Mouse (Mus musculus): ENCODE data around the gene Kdm7a. TPM values are rescaled to one million over a fixed set of nuclear protein-coding genes. Genes with fewer than 3 reads are reported as not detected.

Kdm7a gene
- polyA plus RNA-seq, 1 experiment from 2014 or later, result 3.9 TPM

DNA sequence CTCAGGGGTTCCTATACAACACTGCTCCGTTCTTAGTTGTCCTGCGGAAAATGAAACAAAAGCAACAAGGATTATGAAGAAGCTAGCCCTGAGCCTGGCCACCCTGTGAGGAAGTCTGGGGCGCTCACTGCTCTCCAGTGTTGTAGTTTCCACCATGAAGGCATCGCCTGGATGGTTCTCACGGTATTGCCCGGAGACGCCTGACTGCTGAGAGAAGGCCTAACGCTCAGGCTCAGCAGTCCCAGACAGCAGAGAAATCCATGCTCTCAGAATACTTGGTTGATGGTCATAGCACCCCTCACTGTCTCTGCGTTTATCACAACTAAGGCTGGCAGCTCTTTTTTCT lies 20.0 kb upstream of the Kdm7a start:
- ATAC-seq (replicated peaks; ENCODE audit: low FRiP score, low read depth) (no peak), DNase-seq (ENCODE audit: low spot score) (no peak)
- Histone ChIP-seq H3K4me1 (replicated peaks; ENCODE audit: insufficient read depth, low read length) (no peaks in the 10 kb centered on the region), H3K9me3 (replicated peaks; ENCODE audit: low read length) (no peaks in the 10 kb centered on the region), H3K9ac (ENCODE audit: low read depth, low read length) (0 out of 2 replicates have a peak overlapping the region, but pooled peaks have one; percentile 27), H3K27ac (no peak overlapping the region), H3K36me3 (ENCODE audit: insufficient read depth, low read length) (no peaks in the 10 kb centered on the region), H3K4me2 (ENCODE audit: low read length) (no peak overlapping the region), H3K4me3 (replicated peaks; ENCODE audit: low read depth, low read length) (no peak overlapping the region), H3K27me3 (ENCODE audit: insufficient read depth, low read length) (no peaks in the 10 kb centered on the region)
- TF ChIP-seq CTCF (IDR thresholded peaks at IDR 0.05; ENCODE audit: low read depth), result no peak
- WGBS, result 54% methylated on average over 9 of the region's 9 CpGs

DNA sequence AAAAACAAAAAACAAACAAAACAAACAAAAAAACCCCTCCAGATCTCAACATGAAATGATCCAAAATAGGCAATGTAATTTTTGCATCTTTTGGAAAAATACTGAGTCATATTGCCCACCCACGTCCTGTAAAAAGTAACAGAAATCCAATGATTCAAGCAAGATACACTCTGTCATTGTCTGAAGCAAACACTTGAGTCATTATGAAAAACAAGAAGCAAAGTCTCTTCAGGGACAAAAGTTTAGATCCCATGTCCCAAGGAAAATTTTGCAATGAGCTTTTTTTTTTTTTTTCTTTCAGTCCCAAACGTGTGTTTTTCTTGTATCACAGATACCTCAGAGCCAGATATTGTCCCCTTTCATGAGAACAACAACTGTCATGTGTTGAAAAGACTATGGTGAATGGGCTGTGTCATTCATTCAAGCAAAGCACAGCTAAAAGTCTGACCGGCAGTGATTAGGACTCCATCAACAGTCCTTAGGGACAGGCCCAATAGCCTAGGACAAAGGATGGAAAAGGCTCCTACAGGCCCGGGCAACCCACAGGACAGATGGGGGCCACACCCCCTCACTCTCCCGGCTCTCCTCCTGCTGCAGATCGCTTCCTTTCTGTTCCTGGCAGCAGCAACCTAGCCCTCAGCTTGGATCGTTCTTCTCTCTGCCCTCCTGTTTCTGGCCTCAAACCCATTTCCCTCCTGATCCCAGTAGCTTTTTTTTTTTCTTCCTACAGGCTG lies 19.5 kb upstream of the Kdm7a start:
- no peak for ATAC-seq (replicated peaks; ENCODE audit: low FRiP score, low read depth)
- Histone ChIP-seq H3K27ac (no peak overlapping the region), H3K4me2 (ENCODE audit: low read length) (no peak overlapping the region), H3K36me3 (ENCODE audit: insufficient read depth, low read length) (no peaks in the 10 kb centered on the region), H3K4me1 (replicated peaks; ENCODE audit: insufficient read depth, low read length) (no peaks in the 10 kb centered on the region), H3K9me3 (replicated peaks; ENCODE audit: low read length) (no peaks in the 10 kb centered on the region), H3K27me3 (ENCODE audit: insufficient read depth, low read length) (no peaks in the 10 kb centered on the region), H3K4me3 (replicated peaks; ENCODE audit: low read depth, low read length) (no peak overlapping the region), H3K9ac (ENCODE audit: low read depth, low read length) (0 out of 2 replicates have a peak overlapping the region, but pooled peaks have one; percentile 27)
- DNase-seq (ENCODE audit: low spot score), result no peak
- TF ChIP-seq CTCF (IDR thresholded peaks at IDR 0.05; ENCODE audit: low read depth), result no peak
- WGBS, result 29% methylated on average over 7 of the region's 7 CpGs

DNA sequence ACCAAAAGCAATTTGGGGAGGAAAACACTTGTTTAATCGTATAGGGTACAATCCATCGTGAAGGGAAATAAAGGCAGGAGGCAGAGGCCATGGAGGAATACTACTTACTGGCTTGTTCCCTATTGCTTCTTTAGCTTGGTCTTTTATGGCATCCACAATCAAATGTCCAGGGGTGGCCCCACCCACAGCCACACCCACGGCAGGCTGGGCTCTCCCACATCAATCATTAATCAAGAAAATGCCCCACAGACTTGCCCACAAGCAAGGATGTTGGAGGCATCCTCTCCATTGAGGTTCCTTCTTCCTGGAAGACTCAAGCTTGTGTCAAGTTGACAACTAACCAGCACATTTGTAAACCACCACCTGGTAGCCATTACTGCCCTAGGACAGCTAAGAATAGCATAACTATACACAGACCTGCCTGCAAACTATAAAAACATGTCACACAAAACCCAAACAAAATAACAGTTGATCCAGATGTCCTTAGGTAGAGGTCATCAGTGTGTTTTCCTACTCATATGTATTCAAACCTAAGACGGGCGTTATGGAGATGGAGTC lies 16.8 kb upstream of the Kdm7a start:
- Histone ChIP-seq H3K27ac (no peak overlapping the region), H3K4me1 (replicated peaks; ENCODE audit: insufficient read depth, low read length) (no peaks in the 10 kb centered on the region), H3K36me3 (ENCODE audit: insufficient read depth, low read length) (no peaks in the 10 kb centered on the region), H3K4me2 (ENCODE audit: low read length) (no peak overlapping the region), H3K27me3 (ENCODE audit: insufficient read depth, low read length) (no peaks in the 10 kb centered on the region), H3K9ac (ENCODE audit: low read depth, low read length) (no peak overlapping the region), H3K4me3 (replicated peaks; ENCODE audit: low read depth, low read length) (no peak overlapping the region), H3K9me3 (replicated peaks; ENCODE audit: low read length) (no peaks in the 10 kb centered on the region)
- ATAC-seq (replicated peaks; ENCODE audit: low FRiP score, low read depth) (no peak), DNase-seq (ENCODE audit: low spot score) (no peak)
- 61% methylated on average over 5 of the region's 5 CpGs for whole genome bisulfite sequencing
- TF ChIP-seq CTCF (IDR thresholded peaks at IDR 0.05; ENCODE audit: low read depth), result no peak

GRCm38 (mm10) chr6:39222487-39222886 lies 15.9 kb upstream of the Kdm7a start:
- Histone ChIP-seq H3K9ac (ENCODE audit: low read depth, low read length) (no peak overlapping the region), H3K36me3 (ENCODE audit: insufficient read depth, low read length) (no peaks in the 10 kb centered on the region), H3K4me1 (replicated peaks; ENCODE audit: insufficient read depth, low read length) (no peaks in the 10 kb centered on the region), H3K27ac (no peak overlapping the region), H3K4me2 (ENCODE audit: low read length) (no peak overlapping the region), H3K27me3 (ENCODE audit: insufficient read depth, low read length) (no peaks in the 10 kb centered on the region), H3K9me3 (replicated peaks; ENCODE audit: low read length) (no peaks in the 10 kb centered on the region), H3K4me3 (replicated peaks; ENCODE audit: low read depth, low read length) (no peak overlapping the region)
- 60% methylated on average over 5 of the region's 5 CpGs for WGBS
- TF ChIP-seq CTCF (IDR thresholded peaks at IDR 0.05; ENCODE audit: low read depth), result no peak
- DNase-seq (ENCODE audit: low spot score) (no peak), ATAC-seq (replicated peaks; ENCODE audit: low FRiP score, low read depth) (no peak)

DNA sequence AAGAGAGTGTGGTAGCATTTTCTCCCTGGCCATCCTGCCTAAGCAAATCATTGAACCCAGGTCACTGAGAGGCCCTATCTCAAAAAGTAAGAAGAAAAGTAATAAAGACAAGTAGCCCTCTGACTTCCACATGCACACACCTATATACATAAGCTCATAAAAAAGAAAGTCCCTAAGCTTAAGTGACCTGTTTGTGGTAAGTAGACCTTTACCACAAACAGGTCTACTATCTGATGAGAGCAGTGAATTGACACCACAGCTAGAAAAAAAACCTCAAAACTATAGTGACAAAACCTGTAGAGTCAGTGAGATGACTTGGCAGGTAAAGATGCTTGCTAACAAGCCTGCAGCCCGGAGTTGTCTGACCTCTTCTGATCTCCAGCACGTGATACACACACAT lies 11.4 kb upstream of the Kdm7a start:
- ATAC-seq (replicated peaks; ENCODE audit: low FRiP score, low read depth), result no peak

DNA sequence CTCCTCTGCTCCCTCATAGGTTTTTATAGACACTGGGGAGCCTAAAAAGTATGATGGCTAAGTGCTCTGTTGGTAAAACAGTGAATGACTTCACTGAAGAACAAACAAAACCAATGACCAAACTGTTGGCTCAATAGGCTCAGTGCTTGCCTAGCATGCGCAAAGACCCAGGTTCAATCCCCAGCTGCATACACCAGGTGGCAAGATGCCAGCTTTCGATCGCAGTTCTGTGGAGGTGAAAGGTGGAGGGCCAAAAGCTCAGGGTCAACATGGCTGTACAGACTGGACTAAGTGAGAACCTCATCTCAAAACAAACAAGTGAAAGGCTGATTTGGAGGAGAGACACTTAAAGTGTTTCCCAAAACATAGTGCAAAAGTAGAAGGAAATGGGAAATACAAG lies 10.5 kb upstream of the Kdm7a start:
- TF ChIP-seq CTCF (IDR thresholded peaks at IDR 0.05; ENCODE audit: low read depth), result no peak
- Histone ChIP-seq H3K27ac (no peak overlapping the region), H3K9ac (ENCODE audit: low read depth, low read length) (no peak overlapping the region), H3K4me3 (replicated peaks; ENCODE audit: low read depth, low read length) (no peak overlapping the region), H3K9me3 (replicated peaks; ENCODE audit: low read length) (no peaks in the 10 kb centered on the region), H3K36me3 (ENCODE audit: insufficient read depth, low read length) (no peaks in the 10 kb centered on the region), H3K27me3 (ENCODE audit: insufficient read depth, low read length) (no peaks in the 10 kb centered on the region), H3K4me1 (replicated peaks; ENCODE audit: insufficient read depth, low read length) (no peaks in the 10 kb centered on the region), H3K4me2 (ENCODE audit: low read length) (no peak overlapping the region)
- 92% methylated on average over 3 of the region's 3 CpGs for WGBS
- DNase-seq (ENCODE audit: low spot score), result no peak
- ATAC-seq (replicated peaks; ENCODE audit: low FRiP score, low read depth), result no peak

More for the DNA sequence above, 11.4 kb upstream of the Kdm7a start:
- no peak for DNase-seq (ENCODE audit: low spot score)
- Histone ChIP-seq H3K4me2 (ENCODE audit: low read length) (no peak overlapping the region), H3K27me3 (ENCODE audit: insufficient read depth, low read length) (no peaks in the 10 kb centered on the region), H3K9me3 (replicated peaks; ENCODE audit: low read length) (no peaks in the 10 kb centered on the region), H3K27ac (no peak overlapping the region), H3K4me1 (replicated peaks; ENCODE audit: insufficient read depth, low read length) (no peaks in the 10 kb centered on the region), H3K36me3 (ENCODE audit: insufficient read depth, low read length) (no peaks in the 10 kb centered on the region), H3K9ac (ENCODE audit: low read depth, low read length) (no peak overlapping the region), H3K4me3 (replicated peaks; ENCODE audit: low read depth, low read length) (no peak overlapping the region)
- 80% methylated on average over 2 of the region's 2 CpGs for WGBS
- no peak for TF ChIP-seq CTCF (IDR thresholded peaks at IDR 0.05; ENCODE audit: low read depth)
